30 mouse cellular contexts compared by ENCODE assay signal in genomic region chr2:83673067-83673466, GRCm38 (mm10). TPM values are rescaled to one million over a fixed set of nuclear protein-coding genes. Genes with fewer than 3 reads are reported as not detected.
A peak's percentile ranks its signal among the peaks of the same experiment; 100 is the strongest.
DNase-seq lines count a peak whose midpoint lies in the region; ATAC-seq and TF ChIP-seq lines count a peak whose summit lies in the region.
"Had no signal": no experiment of that assay in that cellular context is flagged by ENCODE, and none has a peak within 500 bp of the region (broad histone marks: within the 10 kb centered on the region; RNA-seq: fewer than 3 reads in every experiment).

No protein-coding gene starts in this region.

- no peaks in the 10 kb centered on the region for H3K27me3 ChIP-seq in kidney, adult 2 months (replicated peaks; ENCODE audit: control insufficient read depth, insufficient read depth, low read length)
- no peaks in the 10 kb centered on the region for H3K27me3 ChIP-seq in liver, postnatal 0 days (ENCODE audit: insufficient read depth, low read length)
- H3K27me3 ChIP-seq in liver, embryonic 11.5 days (replicated peaks; ENCODE audit: control insufficient read depth, insufficient read depth, low read length) = no peaks in the 10 kb centered on the region
- H3K27me3 ChIP-seq: embryonic facial prominence, embryonic 12.5 days; heart, embryonic 13.5 days; limb, embryonic 13.5 days; liver, embryonic 12.5 days; neural tube, embryonic 13.5 days had no signal

- peaks cover 7% of the 10 kb centered on the region; the same call in 1 of the 2 replicates for H3K4me1 ChIP-seq in kidney, adult 2 months (ENCODE audit: control insufficient read depth, insufficient read depth, low read length)
- no peaks in the 10 kb centered on the region for H3K4me1 ChIP-seq in liver, postnatal 0 days (ENCODE audit: insufficient read depth)
- no peaks in the 10 kb centered on the region for H3K4me1 ChIP-seq in liver, embryonic 11.5 days (replicated peaks; ENCODE audit: control insufficient read depth, insufficient read depth, low read length)
- H3K4me1 ChIP-seq: liver, embryonic 12.5 days had no signal

- 40% methylated on average over 7 of the region's 7 CpGs for WGBS in kidney, adult 2 months
- WGBS in liver, postnatal 0 days (ENCODE audit: insufficient replicate concordance) = 59% methylated on average over 7 of the region's 7 CpGs
- WGBS in liver, embryonic 11.5 days = 76% methylated on average over 7 of the region's 7 CpGs

- no peak for DNase-seq in kidney, adult 2 months
- no peak for DNase-seq in kidney, postnatal 25 days
- DNase-seq in liver, postnatal 0 days = no peak
- DNase-seq in liver, embryonic 11.5 days (ENCODE audit: low spot score) = no peak
- DNase-seq in left cerebral cortex, postnatal 36 days (ENCODE audit: low spot score in 2 of 2) = no peak
- DNase-seq: adrenal gland, postnatal 14 days; cerebellum, adult 11 months; cerebellum, adult 9-10 months; cerebellum, postnatal 36 days; embryo, embryonic 11 days; gastrocnemius, postnatal 14 days; heart, adult 11 months; heart, postnatal 10 days; kidney, postnatal 10 days; thymus, postnatal 4 days had no signal

- TF ChIP-seq CTCF in kidney, adult 2 months (conservative IDR thresholded peaks at IDR 0.05; ENCODE audit: insufficient read depth, insufficient read length, low read depth, low read length) = no peak
- no peak for TF ChIP-seq CTCF in liver, postnatal 0 days (IDR thresholded peaks at IDR 0.05; ENCODE audit: low read depth)

- H3K4me3 ChIP-seq in kidney, adult 2 months (ENCODE audit: insufficient read depth, low read depth, low read length) = no peak overlapping the region
- no peak overlapping the region for H3K4me3 ChIP-seq in liver, postnatal 0 days (ENCODE audit: low read depth, low read length)
- H3K4me3 ChIP-seq in liver, embryonic 11.5 days (ENCODE audit: low read depth, low read length) = no peak overlapping the region
- H3K4me3 ChIP-seq: embryonic facial prominence, embryonic 12.5 days; heart, embryonic 13.5 days; layer of hippocampus, adult 2 months; left cerebral cortex, adult 2 months; limb, embryonic 13.5 days; liver, embryonic 12.5 days; neural tube, embryonic 13.5 days had no signal

- no peaks in the 10 kb centered on the region for H3K9me3 ChIP-seq in liver, postnatal 0 days (ENCODE audit: low read length)
- H3K9me3 ChIP-seq in liver, embryonic 11.5 days (ENCODE audit: control insufficient read depth, low read length) = no peaks in the 10 kb centered on the region
- H3K9me3 ChIP-seq: embryonic facial prominence, embryonic 12.5 days; heart, embryonic 13.5 days; limb, embryonic 13.5 days; liver, embryonic 12.5 days; neural tube, embryonic 13.5 days had no signal

- TF ChIP-seq POLR2A in kidney, adult 2 months (IDR thresholded peaks at IDR 0.05; ENCODE audit: low read depth, low read length) = no peak

- no peak overlapping the region for H3K4me2 ChIP-seq in liver, postnatal 0 days (ENCODE audit: low read depth, low read length)
- no peak overlapping the region for H3K4me2 ChIP-seq in liver, embryonic 11.5 days
- H3K4me2 ChIP-seq: embryonic facial prominence, embryonic 12.5 days; heart, embryonic 13.5 days; hindbrain, embryonic 14.5 days; limb, embryonic 13.5 days; liver, embryonic 12.5 days; midbrain, embryonic 11.5 days; neural tube, embryonic 13.5 days had no signal

- H3K9ac ChIP-seq in liver, postnatal 0 days (replicated peaks) = no peak overlapping the region
- no peak overlapping the region for H3K9ac ChIP-seq in liver, embryonic 11.5 days (ENCODE audit: low read depth, low read length)
- H3K9ac ChIP-seq: embryonic facial prominence, embryonic 12.5 days; heart, embryonic 13.5 days; hindbrain, embryonic 14.5 days; limb, embryonic 13.5 days; liver, embryonic 12.5 days; neural tube, embryonic 13.5 days had no signal

- H3K36me3 ChIP-seq in kidney, adult 2 months (ENCODE audit: control insufficient read depth, insufficient read depth, low read length) = no peaks in the 10 kb centered on the region
- H3K36me3 ChIP-seq in liver, postnatal 0 days (replicated peaks; ENCODE audit: insufficient read depth, low read length) = peaks cover 5% of the 10 kb centered on the region; the same call in 1 of the 2 replicates
- peaks cover 6% of the 10 kb centered on the region; the same call in 1 of the 2 replicates for H3K36me3 ChIP-seq in liver, embryonic 11.5 days (ENCODE audit: control insufficient read depth, insufficient read depth, low read length)

- peak; percentile 83 for ATAC-seq in liver, postnatal 0 days
- no peak for ATAC-seq in liver, embryonic 11.5 days (replicated peaks; ENCODE audit: low FRiP score)
- peak; percentile 81 for ATAC-seq in granulocyte monocyte progenitor cell, adult 5-6 weeks (replicated peaks; ENCODE audit: poor library complexity, severe bottlenecking)
- ATAC-seq in monocyte, adult 5-6 weeks (replicated peaks; ENCODE audit: insufficient number of reproducible peaks, low FRiP score, low TSS enrichment, poor library complexity, severe bottlenecking) = peak; percentile 76; the same call in 1 of the 2 replicates
- ATAC-seq: CD4-positive, CD25-positive, alpha-beta regulatory T cell, adult 4 months; forebrain, embryonic 14.5 days; inflammation-experienced regulatory T-cells, adult 6 months; liver, embryonic 12.5 days; midbrain, embryonic 16.5 days had no signal

- intact Hi-C loops in left cerebral cortex, postnatal 36 days (cut with DNase I) = no loop called here

- H3K27ac ChIP-seq in kidney, adult 2 months (ENCODE audit: insufficient read depth, low read depth, low read length) = peak overlapping the region; percentile 7; the same call in 1 of the 2 replicates
- peak overlapping the region; percentile 18; the same call in 1 of the 2 replicates for H3K27ac ChIP-seq in liver, postnatal 0 days (ENCODE audit: low read depth)
- H3K27ac ChIP-seq in liver, embryonic 11.5 days (ENCODE audit: low read depth, low read length) = no peak overlapping the region
- H3K27ac ChIP-seq: embryonic facial prominence, embryonic 12.5 days; heart, embryonic 13.5 days; hindbrain, embryonic 14.5 days; layer of hippocampus, adult 2 months; left cerebral cortex, adult 2 months; limb, embryonic 13.5 days; liver, embryonic 12.5 days; neural tube, embryonic 13.5 days had no signal

- no peak for TF ChIP-seq EP300 in liver, postnatal 0 days (IDR thresholded peaks at IDR 0.05; ENCODE audit: low read depth)

RNA-seq across cellular contexts. Expression of gene Zc3h15, which starts 28.8 kb away (rescaled TPM):
- 15.3 and 25.2 TPM in 2 replicates for polyA plus RNA-seq in kidney, adult 2 months (2012; rRNA removed)
- polyA plus RNA-seq in liver, postnatal 0 days (2015; fragmentation: Nextera tagmentation; extraction: Ambion mirVana) = 59.1 and 63.1 TPM in 2 replicates
- polyA plus RNA-seq in liver, embryonic 11.5 days (2014; fragmentation: Nextera tagmentation; extraction: Ambion mirVana) = 122 and 126 TPM in 2 replicates
- 95.7 and 144 TPM in 2 replicates for total RNA-seq in granulocyte monocyte progenitor cell, adult 5-6 weeks (2014; fragmentation: Nextera tagmentation)
- total RNA-seq in granulocyte monocyte progenitor cell, adult 5-6 weeks (2017) = 109 and 144 TPM in 2 replicates
- total RNA-seq in monocyte, adult 5-6 weeks (2017) = 199 to 259 TPM (median 242 TPM) in 3 replicates
- 100 to 1,000 TPM; 133 to 134 TPM for total RNA-seq in left cerebral cortex, postnatal 36 days (2021)

RNA-seq across cellular contexts. Expression of gene Itgav, which starts 51.1 kb away (rescaled TPM):
- 75.4 and 75.9 TPM in 2 replicates for polyA plus RNA-seq in kidney, adult 2 months (2012; rRNA removed)
- polyA plus RNA-seq in liver, postnatal 0 days (2015; fragmentation: Nextera tagmentation; extraction: Ambion mirVana) = 25.1 and 26.5 TPM in 2 replicates
- polyA plus RNA-seq in liver, embryonic 11.5 days (2014; fragmentation: Nextera tagmentation; extraction: Ambion mirVana) = 34.3 and 38.3 TPM in 2 replicates
- total RNA-seq in granulocyte monocyte progenitor cell, adult 5-6 weeks (2014; fragmentation: Nextera tagmentation) = 17.0 and 33.3 TPM in 2 replicates
- total RNA-seq in granulocyte monocyte progenitor cell, adult 5-6 weeks (2017) = 16.4 and 23.8 TPM in 2 replicates
- 112 to 168 TPM (median 124 TPM) in 3 replicates for total RNA-seq in monocyte, adult 5-6 weeks (2017)
- total RNA-seq in left cerebral cortex, postnatal 36 days (2021) = 100 to 1,000 TPM; 133 to 134 TPM
